Mouse (Mus musculus): ENCODE measurements around the gene Daam2. TPM values are rescaled to one million over a fixed set of nuclear protein-coding genes. Genes with fewer than 3 reads are reported as not detected.

Daam2 gene
- polyA plus RNA-seq, 1 experiment from 2014 or later = 2.0 TPM

DNA sequence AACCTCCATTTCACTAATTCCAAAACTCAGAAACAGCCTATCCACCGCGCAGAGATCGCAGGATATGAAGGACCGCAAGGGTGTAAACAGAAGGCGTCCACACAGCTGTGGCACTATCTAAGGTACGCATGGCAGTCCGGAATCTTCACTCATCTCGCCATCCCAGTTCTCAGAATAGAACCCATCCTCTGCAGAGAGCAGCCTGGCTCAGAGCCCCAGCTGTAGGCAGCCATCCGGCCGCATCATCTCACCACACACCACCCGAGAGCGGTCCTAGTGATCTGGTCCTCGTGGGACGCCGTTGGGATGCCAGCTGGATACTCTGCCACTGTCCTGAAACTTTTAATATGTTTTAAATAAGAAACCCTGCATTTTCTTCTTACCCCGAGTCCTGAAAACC lies 54.7 kb downstream of the Daam2 start:
- no peak for ATAC-seq (replicated peaks)
- 92% methylated on average over 16 of the region's 16 CpGs for WGBS
- H3K4me3 ChIP-seq = no peak overlapping the region
- no peak overlapping the region for H3K9ac ChIP-seq
- no peaks in the 10 kb centered on the region for H3K27me3 ChIP-seq (replicated peaks)
- no peaks in the 10 kb centered on the region for H3K36me3 ChIP-seq (replicated peaks)
- H3K27ac ChIP-seq = no peak overlapping the region
- H3K4me2 ChIP-seq = no peak overlapping the region
- no peaks in the 10 kb centered on the region for H3K9me3 ChIP-seq
- H3K4me1 ChIP-seq = no peaks in the 10 kb centered on the region

GRCm38 (mm10) chr17:49503246-49503900 lies 60.8 kb downstream of the Daam2 start:
- ATAC-seq (replicated peaks) = no peak
- Histone ChIP-seq H3K4me1 (no peaks in the 10 kb centered on the region), H3K36me3 (replicated peaks) (no peaks in the 10 kb centered on the region), H3K27me3 (replicated peaks) (no peaks in the 10 kb centered on the region), H3K27ac (no peak overlapping the region), H3K9ac (no peak overlapping the region), H3K4me3 (no peak overlapping the region), H3K4me2 (no peak overlapping the region), H3K9me3 (no peaks in the 10 kb centered on the region)
- WGBS = 80% methylated on average over 6 of the region's 6 CpGs

- Histone ChIP-seq H3K27me3 (replicated peaks) (no peaks in the 10 kb centered on the region), H3K4me2 (no peak overlapping the region), H3K27ac (no peak overlapping the region), H3K4me3 (no peak overlapping the region), H3K9me3 (no peaks in the 10 kb centered on the region), H3K36me3 (replicated peaks) (no peaks in the 10 kb centered on the region), H3K9ac (no peak overlapping the region), H3K4me1 (no peaks in the 10 kb centered on the region)
- WGBS = 55% methylated on average over 2 of the region's 2 CpGs
- no peak for ATAC-seq (replicated peaks)
Measured at GRCm38 (mm10) chr17:49500234-49500633, 63.9 kb downstream of the Daam2 start.

DNA sequence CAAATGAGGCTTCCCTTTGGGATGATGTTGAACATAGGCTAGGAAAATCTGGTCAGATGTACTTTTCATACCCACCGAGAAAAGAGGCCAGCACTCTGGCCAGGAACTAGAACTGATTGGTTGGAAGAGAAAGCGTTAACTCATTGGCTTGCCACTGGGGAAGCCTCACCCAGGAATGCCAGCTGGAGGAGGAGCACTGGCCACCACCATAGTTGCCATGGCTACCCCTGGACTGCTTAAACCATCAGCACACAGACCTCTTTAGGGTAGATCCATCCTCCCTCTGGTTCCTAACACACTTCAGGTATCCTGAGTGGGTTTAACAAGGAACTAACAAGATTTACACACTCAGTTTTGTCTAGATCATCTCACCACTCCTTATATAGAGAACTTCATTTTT lies 64.5 kb downstream of the Daam2 start:
- 83% methylated on average over 2 of the region's 2 CpGs for WGBS
- Histone ChIP-seq H3K4me1 (no peaks in the 10 kb centered on the region), H3K9me3 (no peaks in the 10 kb centered on the region), H3K27ac (no peak overlapping the region), H3K27me3 (replicated peaks) (no peaks in the 10 kb centered on the region), H3K4me3 (no peak overlapping the region), H3K4me2 (no peak overlapping the region), H3K36me3 (replicated peaks) (no peaks in the 10 kb centered on the region), H3K9ac (no peak overlapping the region)
- no peak for ATAC-seq (replicated peaks)

- 51% methylated on average over 3 of the region's 3 CpGs for WGBS
- Histone ChIP-seq H3K4me1 (no peaks in the 10 kb centered on the region), H3K9ac (no peak overlapping the region), H3K4me3 (no peak overlapping the region), H3K4me2 (no peak overlapping the region), H3K27me3 (replicated peaks) (no peaks in the 10 kb centered on the region), H3K36me3 (replicated peaks) (no peaks in the 10 kb centered on the region), H3K27ac (no peak overlapping the region), H3K9me3 (no peaks in the 10 kb centered on the region)
- ATAC-seq (replicated peaks) = no peak
Measured at GRCm38 (mm10) chr17:49498169-49498568, 66.0 kb downstream of the Daam2 start.

DNA sequence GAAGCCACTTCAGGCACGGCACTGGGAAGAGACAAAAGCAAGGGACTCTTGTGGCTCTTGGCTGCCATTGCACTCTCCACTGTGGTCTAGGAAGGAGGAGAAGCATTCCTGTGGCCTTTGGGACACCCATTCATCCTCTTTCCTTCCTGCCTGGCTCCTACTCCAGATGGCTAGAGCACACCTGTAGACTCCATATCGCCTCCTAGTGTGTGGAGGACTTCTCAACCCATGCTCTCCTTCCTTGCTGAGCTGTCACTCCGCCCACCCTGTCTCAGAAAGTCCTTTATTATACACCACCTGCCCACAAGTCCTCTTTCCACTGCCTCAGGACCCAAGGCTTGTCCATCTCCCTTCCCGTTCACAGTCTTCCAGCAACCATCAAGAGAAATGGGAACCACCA lies 70.9 kb downstream of the Daam2 start:
- H3K36me3 ChIP-seq (replicated peaks) = no peaks in the 10 kb centered on the region
- H3K27ac ChIP-seq = no peak overlapping the region
- no peak overlapping the region for H3K9ac ChIP-seq
- 91% methylated on average over 4 of the region's 4 CpGs for WGBS
- no peaks in the 10 kb centered on the region for H3K27me3 ChIP-seq (replicated peaks)
- no peaks in the 10 kb centered on the region for H3K4me1 ChIP-seq
- no peak for ATAC-seq (replicated peaks)
- no peak overlapping the region for H3K4me3 ChIP-seq
- H3K4me2 ChIP-seq = no peak overlapping the region
- H3K9me3 ChIP-seq = no peaks in the 10 kb centered on the region

- Histone ChIP-seq H3K27me3 (replicated peaks) (no peaks in the 10 kb centered on the region), H3K9ac (no peak overlapping the region), H3K36me3 (replicated peaks) (no peaks in the 10 kb centered on the region), H3K27ac (no peak overlapping the region), H3K4me3 (no peak overlapping the region), H3K4me2 (no peak overlapping the region), H3K9me3 (no peaks in the 10 kb centered on the region), H3K4me1 (no peaks in the 10 kb centered on the region)
- no peak for ATAC-seq (replicated peaks)
- WGBS = 83% methylated on average over 5 of the region's 5 CpGs
Measured at GRCm38 (mm10) chr17:49489098-49489497, 75.0 kb downstream of the Daam2 start.

DNA sequence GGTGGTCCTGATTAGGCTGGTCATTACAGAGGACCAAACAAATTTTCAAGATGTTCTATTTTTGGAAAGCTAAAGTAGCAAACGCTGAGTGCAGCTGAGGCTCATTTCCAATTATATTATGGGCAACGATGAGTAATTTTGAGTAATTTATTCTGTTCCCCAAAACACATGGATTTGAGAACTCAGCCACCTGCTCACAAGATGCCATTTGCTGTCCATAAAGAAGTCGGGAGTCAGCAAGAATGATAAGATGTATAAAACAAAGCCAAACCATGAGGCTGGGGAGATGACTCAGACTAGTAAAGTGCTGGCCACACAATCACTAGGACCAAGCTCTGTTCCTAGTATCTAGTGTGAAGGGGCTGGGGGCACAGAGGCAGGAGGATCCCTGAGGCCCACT lies 79.7 kb downstream of the Daam2 start:
- H3K4me1 ChIP-seq = no peaks in the 10 kb centered on the region
- WGBS = 93% methylated on average over 3 of the region's 3 CpGs

DNA sequence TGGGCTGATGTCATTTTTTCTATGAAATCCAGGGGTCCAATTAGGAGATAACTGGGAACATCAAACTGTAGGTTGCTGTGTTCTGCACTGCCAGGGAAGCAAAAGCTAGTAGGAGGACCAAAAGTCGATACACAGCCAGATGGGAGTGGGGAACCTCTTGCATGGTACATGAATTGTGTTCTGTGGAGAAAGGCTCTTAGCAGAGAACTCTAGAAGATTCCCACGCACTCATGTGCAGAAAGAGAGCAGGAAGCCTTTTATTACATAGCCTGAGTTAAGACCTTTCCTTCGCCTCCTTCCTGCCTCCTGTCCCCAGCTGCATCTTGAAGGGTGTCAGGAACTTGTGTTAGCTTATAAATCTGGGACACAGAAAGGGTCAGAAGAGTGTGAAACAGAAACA lies 82.3 kb downstream of the Daam2 start:
- H3K27ac ChIP-seq = no peak overlapping the region
- no peaks in the 10 kb centered on the region for H3K9me3 ChIP-seq
- no peak overlapping the region for H3K4me3 ChIP-seq
- no peaks in the 10 kb centered on the region for H3K27me3 ChIP-seq (replicated peaks)
- H3K9ac ChIP-seq = no peak overlapping the region
- H3K4me1 ChIP-seq = no peaks in the 10 kb centered on the region
- no peak overlapping the region for H3K4me2 ChIP-seq
- 87% methylated on average over 3 of the region's 3 CpGs for WGBS
- no peaks in the 10 kb centered on the region for H3K36me3 ChIP-seq (replicated peaks)
- ATAC-seq (replicated peaks) = no peak

More for the DNA sequence above, 79.7 kb downstream of the Daam2 start:
- no peak for ATAC-seq (replicated peaks)
- no peak overlapping the region for H3K4me2 ChIP-seq
- H3K9ac ChIP-seq = no peak overlapping the region
- no peak overlapping the region for H3K27ac ChIP-seq
- H3K9me3 ChIP-seq = no peaks in the 10 kb centered on the region
- no peak overlapping the region for H3K4me3 ChIP-seq
- H3K36me3 ChIP-seq (replicated peaks) = no peaks in the 10 kb centered on the region
- H3K27me3 ChIP-seq (replicated peaks) = no peaks in the 10 kb centered on the region

DNA sequence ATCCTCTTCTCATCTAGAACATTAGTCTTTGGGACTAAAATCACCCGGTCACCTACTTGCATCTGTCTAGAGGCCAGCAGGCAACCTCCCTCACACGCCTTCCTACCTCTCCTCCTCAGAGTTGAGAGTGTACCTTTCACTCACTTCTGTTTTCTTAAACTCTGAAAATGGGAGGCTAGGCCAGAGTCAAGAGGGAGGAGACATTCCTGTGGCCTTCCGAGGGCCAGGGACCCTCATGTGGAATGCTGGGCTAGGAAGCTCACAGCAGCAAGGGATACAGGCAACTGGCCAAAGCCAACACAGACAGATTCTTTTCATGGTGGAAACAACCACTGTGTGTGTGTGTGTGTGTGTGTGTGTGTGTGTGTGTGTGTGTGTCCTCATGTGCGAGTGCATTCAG lies 86.8 kb downstream of the Daam2 start:
- H3K27me3 ChIP-seq (replicated peaks) = no peaks in the 10 kb centered on the region
- no peak for ATAC-seq (replicated peaks)
- H3K9ac ChIP-seq = no peak overlapping the region
- WGBS = 79% methylated on average over 4 of the region's 4 CpGs
- no peaks in the 10 kb centered on the region for H3K4me1 ChIP-seq
- no peak overlapping the region for H3K4me3 ChIP-seq
- H3K36me3 ChIP-seq (replicated peaks) = no peaks in the 10 kb centered on the region
- no peaks in the 10 kb centered on the region for H3K9me3 ChIP-seq
- no peak overlapping the region for H3K27ac ChIP-seq
- H3K4me2 ChIP-seq = no peak overlapping the region

DNA sequence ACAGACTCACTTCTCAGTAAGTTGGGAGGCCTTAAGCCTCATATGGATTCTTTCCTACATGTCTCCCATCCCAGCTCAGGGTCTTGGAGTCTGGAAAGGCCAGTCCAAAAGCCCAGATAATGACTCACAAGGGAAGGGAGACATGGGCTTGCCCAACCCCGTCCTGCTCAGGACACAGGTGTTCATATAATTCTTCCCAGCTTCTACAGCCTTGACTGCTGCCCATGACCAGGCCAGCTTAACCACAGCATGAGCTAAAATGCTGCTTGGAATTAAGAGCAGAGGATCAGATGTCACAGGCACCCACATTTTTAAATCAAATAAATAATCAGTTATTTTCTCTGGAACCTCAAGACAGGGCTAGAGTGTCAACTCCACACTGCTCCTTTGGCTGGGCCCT lies 89.0 kb downstream of the Daam2 start:
- no peak overlapping the region for H3K27ac ChIP-seq
- no peaks in the 10 kb centered on the region for H3K36me3 ChIP-seq (replicated peaks)
- H3K9me3 ChIP-seq = no peaks in the 10 kb centered on the region
- H3K4me1 ChIP-seq = no peaks in the 10 kb centered on the region
- H3K27me3 ChIP-seq (replicated peaks) = no peaks in the 10 kb centered on the region
- no peak overlapping the region for H3K4me2 ChIP-seq
- H3K4me3 ChIP-seq = no peak overlapping the region
- ATAC-seq (replicated peaks) = no peak
- WGBS = 88% methylated on average over 1 of the region's 1 CpGs
- no peak overlapping the region for H3K9ac ChIP-seq

DNA sequence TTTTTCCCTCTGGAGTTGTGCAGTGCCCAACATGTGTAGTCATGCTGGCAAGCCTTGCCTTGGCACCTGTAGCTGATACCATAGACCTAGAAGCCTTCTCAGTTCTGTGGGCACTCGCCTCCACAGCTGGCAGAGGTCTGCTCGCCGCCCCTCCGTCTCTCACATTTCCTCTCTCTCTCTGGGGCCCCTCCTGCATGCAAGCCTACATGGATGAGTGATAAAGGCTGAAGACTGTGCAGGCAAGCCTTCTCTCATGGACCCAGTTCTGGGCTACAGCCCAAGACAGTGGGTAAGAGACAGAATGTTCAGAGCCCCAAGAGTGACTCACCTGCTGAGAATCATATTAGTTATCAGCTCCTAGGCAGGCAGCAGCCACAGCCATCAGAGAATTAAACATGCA lies 90.1 kb downstream of the Daam2 start:
- WGBS = 97% methylated on average over 4 of the region's 4 CpGs
- ATAC-seq (replicated peaks) = no peak
- H3K4me1 ChIP-seq = no peaks in the 10 kb centered on the region
- no peak overlapping the region for H3K27ac ChIP-seq
- H3K36me3 ChIP-seq (replicated peaks) = no peaks in the 10 kb centered on the region
- H3K9me3 ChIP-seq = no peaks in the 10 kb centered on the region
- H3K27me3 ChIP-seq (replicated peaks) = no peaks in the 10 kb centered on the region
- H3K4me2 ChIP-seq = no peak overlapping the region
- no peak overlapping the region for H3K4me3 ChIP-seq
- H3K9ac ChIP-seq = no peak overlapping the region

GRCm38 (mm10) chr17:49472626-49473025 lies 91.5 kb downstream of the Daam2 start:
- Histone ChIP-seq H3K27me3 (replicated peaks) (no peaks in the 10 kb centered on the region), H3K4me3 (no peak overlapping the region), H3K9ac (no peak overlapping the region), H3K36me3 (replicated peaks) (no peaks in the 10 kb centered on the region), H3K4me1 (no peaks in the 10 kb centered on the region), H3K27ac (no peak overlapping the region), H3K9me3 (no peaks in the 10 kb centered on the region), H3K4me2 (no peak overlapping the region)
- no peak for ATAC-seq (replicated peaks)
- 54% methylated on average over 8 of the region's 8 CpGs for WGBS

Measured in midbrain, embryonic 15.5 days (tissue).